Mouse (Mus musculus): ENCODE results near the gene Lama4.

DNA sequence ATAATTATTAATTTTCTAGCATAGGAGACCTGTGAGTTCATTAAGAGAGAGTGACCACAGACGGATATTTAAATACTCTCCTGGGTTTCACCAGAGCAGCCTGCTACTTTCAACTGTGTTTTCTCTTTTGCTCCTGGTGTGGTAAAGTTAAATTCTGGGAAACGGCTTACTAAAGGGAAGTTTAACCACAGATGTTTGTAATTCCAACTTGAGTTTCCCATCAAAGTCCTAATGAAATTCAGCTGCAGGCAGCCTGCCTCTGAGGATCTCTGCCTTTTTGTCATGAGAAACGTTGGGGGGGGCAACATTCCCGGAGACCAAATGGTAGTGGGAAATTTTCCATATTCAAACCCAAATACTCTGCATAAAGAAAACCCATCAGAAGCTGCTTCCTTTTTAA, 7.7 kb downstream of the Lama4 start:
- TF ChIP-seq POLR2A (IDR thresholded peaks at IDR 0.05; ENCODE audit: borderline replicate concordance, low read depth, low read length) (no peak), CTCF (IDR thresholded peaks at IDR 0.05; ENCODE audit: low read depth, low read length) (no peak)
